Mouse (Mus musculus) gastrocnemius, adult 8-10 months (tissue): ENCODE results near the gene Rcsd1. TPM values are rescaled to one million over a fixed set of nuclear protein-coding genes. Genes with fewer than 3 reads are reported as not detected.
"Not testable (repeated sequence)": the region's sequence is repeated elsewhere in the genome, so short reads cannot be mapped to it uniquely, and the experiment has no call there.

ENCODE experiments used
- DNase-seq, 2 experiments: peaks; one replicate each; pipeline ENCODE4 v3.0.0; 2022; ENCODE audit warnings: low spot score in 2 of 2
- total RNA-seq, 4 experiments: library from RNA; stranded (reverse); gene quantifications; 2 replicates each; pipeline ENCODE4 v1.2.4; 2022

The Rcsd1 gene
- total RNA-seq, 4 experiments from 2014 or later = 81.2 to 107 (median 103) TPM

- DNase-seq = no peak
These were observed 18.0 kb downstream of the Rcsd1 start for GRCm38 (mm10) chr1:165691516-165691915.

GRCm38 (mm10) chr1:165689845-165690244 lies 19.7 kb downstream of the Rcsd1 start:
- no peak for DNase-seq

GRCm38 (mm10) chr1:165687861-165688260 lies 21.7 kb downstream of the Rcsd1 start:
- DNase-seq = no peak

- no peak for DNase-seq
These were observed 22.6 kb downstream of the Rcsd1 start for GRCm38 (mm10) chr1:165686963-165687362.

GRCm38 (mm10) chr1:165686349-165686748 lies 23.2 kb downstream of the Rcsd1 start:
- DNase-seq = no peak

- DNase-seq = peak in 1 of 2 experiments; percentile 52
These were observed 25.0 kb downstream of the Rcsd1 start for GRCm38 (mm10) chr1:165684261-165685203.

- DNase-seq = peak in 1 of 2 experiments; percentile 36
These were observed 27.3 kb downstream of the Rcsd1 start for GRCm38 (mm10) chr1:165682056-165682853.

- no peak for DNase-seq
These were observed 28.3 kb downstream of the Rcsd1 start for GRCm38 (mm10) chr1:165681045-165681794.

- not testable (repeated sequence) for DNase-seq
These were observed 29.5 kb downstream of the Rcsd1 start for GRCm38 (mm10) chr1:165680086-165680485.

GRCm38 (mm10) chr1:165679618-165679997 lies 29.9 kb downstream of the Rcsd1 start:
- no peak for DNase-seq

- peak in 1 of 2 experiments; percentile 39 for DNase-seq
These were observed 30.5 kb downstream of the Rcsd1 start for GRCm38 (mm10) chr1:165678861-165679617.

- DNase-seq = peak; percentile 68 to 74
These were observed 32.0 kb downstream of the Rcsd1 start for GRCm38 (mm10) chr1:165677558-165677957.

- DNase-seq = peak; percentile 66 to 76
These were observed 32.6 kb downstream of the Rcsd1 start for GRCm38 (mm10) chr1:165676993-165677392.

- no peak for DNase-seq
These were observed 34.4 kb downstream of the Rcsd1 start for GRCm38 (mm10) chr1:165675167-165675566.

GRCm38 (mm10) chr1:165672355-165672754 lies 37.2 kb downstream of the Rcsd1 start:
- no peak for DNase-seq

- no peak for DNase-seq
These were observed 39.5 kb downstream of the Rcsd1 start for GRCm38 (mm10) chr1:165670056-165670455.

- no peak for DNase-seq
These were observed 40.7 kb downstream of the Rcsd1 start for GRCm38 (mm10) chr1:165668904-165669303.

- DNase-seq = peak in 1 of 2 experiments; percentile 81
These were observed 42.2 kb downstream of the Rcsd1 start for GRCm38 (mm10) chr1:165667380-165667779.

GRCm38 (mm10) chr1:165666944-165667343 lies 42.6 kb downstream of the Rcsd1 start:
- no peak for DNase-seq

GRCm38 (mm10) chr1:165665758-165666157 lies 43.8 kb downstream of the Rcsd1 start:
- no peak for DNase-seq

- DNase-seq = no peak
These were observed 46.3 kb downstream of the Rcsd1 start for GRCm38 (mm10) chr1:165663277-165663676.
